Mouse (Mus musculus) layer of hippocampus, postnatal 25 days (tissue): Measurements from ENCODE around the gene Bola1. TPM values are rescaled to one million over a fixed set of nuclear protein-coding genes. Genes with fewer than 3 reads are reported as not detected.
"Not testable (repeated sequence)": the region's sequence is repeated elsewhere in the genome, so short reads cannot be mapped to it uniquely, and the experiment has no call there.

Source experiments
- DNase-seq, 2 experiments: peaks; one replicate each; pipeline ENCODE4 v3.0.0; 2022; ENCODE audit warnings: mixed read lengths in 2 of 2, low spot score in 1 of 2; ENCODE audit errors: extremely low spot score in 1 of 2
- total RNA-seq, 2 experiments: library from RNA; stranded (reverse); gene quantifications; 2 replicates each; pipeline ENCODE4 v1.2.3; 2021

Bola1 gene
- total RNA-seq, 2 experiments from 2014 or later, result 16.5 to 17.9 TPM

DNA sequence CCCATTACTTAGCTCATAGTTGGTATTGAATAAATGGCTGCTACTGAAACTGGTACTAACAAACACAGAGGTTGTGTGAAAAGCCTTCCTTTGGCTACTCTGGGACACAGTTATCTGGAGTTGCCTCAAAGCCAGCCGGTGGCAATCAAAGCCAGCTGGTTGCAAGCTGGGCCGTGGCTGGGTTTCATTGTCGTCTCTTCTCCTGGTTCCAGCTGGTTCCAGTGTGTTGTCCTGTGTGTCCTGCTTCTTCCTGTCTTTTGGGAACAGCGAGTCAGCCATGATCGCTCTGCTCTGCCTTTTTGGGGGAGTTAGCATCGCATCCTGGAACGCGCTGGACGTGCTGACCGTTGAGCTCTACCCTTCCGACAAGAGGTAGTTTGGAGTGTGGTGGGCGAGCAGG lies 26.5 kb downstream of the Bola1 start:
- no peak for DNase-seq

DNA sequence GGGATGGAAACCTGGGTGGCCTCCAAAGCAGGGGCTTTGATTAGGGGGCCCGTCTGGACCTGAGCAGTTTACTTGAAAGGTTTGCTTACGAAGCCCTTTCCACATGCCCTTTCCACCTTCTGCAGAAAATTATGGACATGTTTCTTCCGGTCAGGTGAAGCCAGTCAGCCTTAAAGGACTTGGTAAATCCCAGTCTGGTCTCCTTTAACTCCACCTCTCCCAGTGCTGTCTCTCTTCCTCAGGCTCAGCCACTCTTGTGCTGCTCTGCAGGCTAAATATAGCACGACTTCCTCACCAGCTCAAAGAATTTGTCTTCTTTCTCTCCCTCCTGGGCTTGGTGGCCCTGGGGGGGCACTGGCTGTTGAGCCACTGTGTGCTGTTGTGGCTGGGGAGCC lies 37.1 kb downstream of the Bola1 start:
- no peak for DNase-seq

DNA sequence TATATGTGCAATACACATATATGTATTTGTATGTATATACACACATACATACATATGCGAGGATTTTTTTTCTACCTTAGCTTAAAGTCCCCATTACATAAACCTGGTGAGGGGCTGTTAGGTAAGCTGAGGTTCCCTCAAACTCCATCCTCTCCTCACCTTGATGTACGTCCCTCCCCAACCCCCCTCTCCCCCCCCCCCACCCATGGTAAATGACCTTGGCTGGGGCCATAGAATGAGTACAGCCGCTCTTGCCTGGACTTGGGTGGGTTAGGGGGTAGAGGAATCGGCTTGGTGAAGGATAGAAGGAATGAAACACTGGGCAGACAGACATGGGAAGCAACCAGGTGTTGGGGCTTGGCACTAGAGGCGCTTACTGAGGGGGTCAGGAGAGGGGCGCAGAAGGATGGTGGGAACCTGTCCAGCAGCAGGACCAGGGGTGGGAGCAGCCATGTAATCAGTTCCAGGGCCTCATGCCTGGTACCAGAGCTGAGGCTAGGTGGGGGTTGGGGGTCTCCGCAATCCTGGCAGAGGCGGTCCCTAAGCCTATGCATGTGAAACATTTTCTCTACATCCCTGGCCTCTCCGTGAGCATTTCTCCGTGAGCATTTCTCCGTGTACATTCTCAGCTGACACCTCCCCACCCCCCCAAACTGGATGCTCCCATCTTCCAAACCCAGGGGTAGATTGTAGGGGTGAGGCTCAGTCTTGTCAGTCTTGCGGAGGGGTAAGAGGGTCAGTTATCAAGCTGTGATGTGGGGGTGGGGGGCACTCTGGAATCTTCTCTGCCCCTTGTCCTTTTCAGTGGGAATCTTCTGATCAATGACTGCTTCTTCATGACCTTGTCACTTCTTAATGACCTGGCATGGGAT lies 37.8 kb downstream of the Bola1 start:
- DNase-seq, result no peak

DNA sequence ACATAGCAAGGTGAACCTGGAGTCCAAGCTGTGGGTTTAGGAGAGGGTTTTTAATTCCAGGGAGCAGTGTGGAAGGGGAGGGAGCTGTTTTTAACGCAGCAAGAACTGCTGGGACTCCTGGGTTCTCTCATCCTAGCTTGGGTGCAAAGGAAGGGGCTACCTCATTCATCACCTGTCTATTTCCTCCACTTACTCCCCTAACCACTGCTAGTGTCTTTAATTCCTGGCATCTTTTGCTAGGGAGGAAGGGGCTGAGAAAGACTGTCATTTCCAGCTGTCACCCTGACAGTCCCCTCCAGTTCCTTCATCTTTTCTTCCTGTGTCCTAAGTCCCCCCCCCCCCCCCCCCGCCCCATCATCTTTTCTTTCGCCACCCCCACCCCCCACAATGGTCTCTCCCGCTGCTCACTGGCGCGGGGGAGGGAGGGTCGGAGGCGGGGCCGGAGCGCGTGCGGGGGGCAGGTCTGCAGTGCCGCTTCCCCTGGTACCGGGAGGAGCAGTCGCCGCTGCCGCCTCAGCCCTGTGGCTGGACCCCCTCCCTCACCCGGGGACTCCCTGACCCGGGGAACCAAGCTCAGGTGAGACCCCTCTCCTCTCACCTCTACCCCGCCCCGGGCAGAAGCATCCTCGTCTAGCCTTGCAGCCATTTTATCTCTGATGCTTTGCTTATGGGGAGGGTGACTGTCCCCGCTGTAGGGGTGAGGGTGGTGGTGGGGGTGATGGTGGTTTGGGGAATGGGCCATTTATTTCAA lies 38.6 kb downstream of the Bola1 start, which contains the start of gene Sv2a:
Gene Sv2a (plus strand): TSS at position 425 of the 751 bp plus-strand sequence.
- peak; percentile 61 to 74 for DNase-seq

DNA sequence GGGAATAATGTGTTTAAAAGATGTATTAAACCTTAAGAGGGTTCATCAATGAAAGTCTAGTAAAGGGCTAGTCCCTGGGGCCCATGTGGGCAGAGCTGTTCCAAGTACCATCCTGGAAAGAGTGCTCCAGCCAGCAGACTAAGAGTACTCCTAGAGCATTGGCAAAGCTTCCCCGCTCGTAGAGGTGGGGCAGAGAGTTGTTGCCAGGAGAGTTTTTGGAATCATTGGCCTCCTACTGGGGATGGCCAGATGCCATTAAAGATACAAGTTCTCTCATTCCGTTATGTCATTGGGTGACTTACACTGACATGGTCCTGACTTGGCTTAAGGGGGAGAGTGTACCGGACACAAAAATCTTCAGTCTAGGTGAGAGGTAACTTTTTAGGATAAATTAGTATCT lies 40.0 kb downstream of the Bola1 start:
- no peak for DNase-seq

DNA sequence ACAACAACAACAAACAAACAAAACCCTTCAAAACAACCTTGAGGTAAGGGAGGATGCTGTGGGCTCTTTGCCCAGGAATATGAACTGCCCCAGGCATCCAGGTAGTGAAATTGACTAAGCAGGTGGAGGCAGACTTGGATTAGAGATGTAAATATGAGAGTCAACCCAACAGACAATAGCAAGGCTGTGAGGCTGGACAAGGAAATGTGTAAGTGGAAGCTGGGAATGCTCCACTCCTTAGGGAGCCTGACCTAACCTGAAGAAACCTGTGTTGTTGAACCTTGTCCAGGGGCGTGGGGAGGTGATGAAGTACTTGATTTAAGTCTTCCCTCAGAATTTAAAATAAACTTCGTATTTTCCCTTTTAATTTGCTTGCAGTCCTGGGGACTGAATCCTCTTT lies 40.6 kb downstream of the Bola1 start:
- no peak for DNase-seq

DNA sequence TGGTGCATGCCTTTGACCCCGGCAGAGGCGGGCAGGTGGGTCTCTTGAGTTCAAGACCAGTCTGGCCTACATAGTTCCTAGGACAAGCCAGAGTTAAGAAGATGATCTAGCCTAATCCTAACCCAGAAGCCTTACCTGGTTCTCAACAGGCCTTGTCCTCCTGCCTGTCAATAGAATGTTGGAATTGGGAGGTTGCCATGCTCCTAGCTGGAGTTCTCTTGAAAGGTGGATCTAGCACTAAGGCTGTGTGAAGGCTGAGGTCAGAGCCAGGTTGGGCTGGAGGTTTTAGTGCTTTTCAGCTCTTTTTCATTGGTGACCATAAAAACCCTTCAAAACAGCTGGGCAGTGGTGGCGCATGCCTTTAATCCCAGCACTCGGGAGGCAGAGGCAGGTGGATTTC lies 41.1 kb downstream of the Bola1 start:
- no peak for DNase-seq

DNA sequence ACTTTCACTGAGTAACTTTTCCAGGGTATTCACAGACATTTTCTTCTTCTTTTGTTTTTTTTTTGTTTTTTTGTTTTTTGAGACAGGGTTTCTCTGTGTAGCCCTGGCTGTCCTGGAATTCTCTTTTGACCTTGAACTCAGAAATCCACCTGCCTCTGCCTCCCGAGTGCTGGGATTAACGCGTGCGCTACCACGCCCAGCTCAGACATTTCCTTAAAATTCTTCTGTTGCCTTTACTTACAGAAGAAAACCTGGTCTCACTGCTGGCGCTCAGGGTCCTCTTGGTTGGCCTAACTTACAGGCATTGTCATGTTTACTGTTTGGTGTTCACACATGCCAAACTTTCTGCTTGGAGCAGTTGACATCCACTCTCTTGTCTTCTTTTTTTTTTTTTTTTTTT lies 44.3 kb downstream of the Bola1 start:
- no peak for DNase-seq

DNA sequence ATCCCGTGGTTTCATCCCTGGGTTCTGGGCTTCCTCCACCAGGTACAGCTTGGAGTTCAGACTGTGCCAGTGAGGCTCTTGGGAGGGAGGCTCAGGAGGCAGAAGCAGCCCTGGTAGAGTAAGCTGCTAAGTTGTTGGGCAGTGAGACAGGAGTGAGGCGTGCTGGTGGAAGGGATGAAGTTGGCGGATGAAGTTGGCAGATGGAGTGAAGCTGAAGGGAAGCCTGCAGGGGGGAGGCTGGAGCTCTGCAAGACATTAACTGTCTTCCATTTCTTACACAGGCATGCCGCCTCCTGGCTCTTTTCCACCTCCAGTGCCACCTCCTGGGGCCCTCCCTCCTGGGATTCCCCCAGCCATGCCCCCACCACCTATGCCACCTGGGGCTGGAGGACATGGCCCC lies 45.5 kb downstream of the Bola1 start:
- not testable (repeated sequence) for DNase-seq

DNA sequence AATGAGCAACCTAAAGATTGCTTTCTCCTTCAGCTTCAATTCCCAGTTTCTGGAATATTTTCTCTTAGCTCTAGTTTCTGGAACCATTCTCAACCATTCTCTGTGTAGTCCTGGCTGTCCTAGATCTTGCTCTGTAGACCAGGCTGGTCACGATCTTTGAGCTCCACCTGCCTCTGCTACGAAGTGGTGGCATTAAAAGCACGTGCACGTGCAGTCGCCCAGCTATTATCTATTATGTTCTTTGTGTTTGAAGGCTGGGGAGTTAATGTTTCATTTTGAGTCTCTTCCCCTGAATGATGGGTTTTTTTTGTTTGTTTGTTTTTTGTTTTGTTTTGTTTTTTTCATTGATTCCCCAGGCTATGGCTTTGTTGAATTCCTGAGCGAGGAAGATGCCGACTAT lies 46.3 kb downstream of the Bola1 start:
- no peak for DNase-seq

DNA sequence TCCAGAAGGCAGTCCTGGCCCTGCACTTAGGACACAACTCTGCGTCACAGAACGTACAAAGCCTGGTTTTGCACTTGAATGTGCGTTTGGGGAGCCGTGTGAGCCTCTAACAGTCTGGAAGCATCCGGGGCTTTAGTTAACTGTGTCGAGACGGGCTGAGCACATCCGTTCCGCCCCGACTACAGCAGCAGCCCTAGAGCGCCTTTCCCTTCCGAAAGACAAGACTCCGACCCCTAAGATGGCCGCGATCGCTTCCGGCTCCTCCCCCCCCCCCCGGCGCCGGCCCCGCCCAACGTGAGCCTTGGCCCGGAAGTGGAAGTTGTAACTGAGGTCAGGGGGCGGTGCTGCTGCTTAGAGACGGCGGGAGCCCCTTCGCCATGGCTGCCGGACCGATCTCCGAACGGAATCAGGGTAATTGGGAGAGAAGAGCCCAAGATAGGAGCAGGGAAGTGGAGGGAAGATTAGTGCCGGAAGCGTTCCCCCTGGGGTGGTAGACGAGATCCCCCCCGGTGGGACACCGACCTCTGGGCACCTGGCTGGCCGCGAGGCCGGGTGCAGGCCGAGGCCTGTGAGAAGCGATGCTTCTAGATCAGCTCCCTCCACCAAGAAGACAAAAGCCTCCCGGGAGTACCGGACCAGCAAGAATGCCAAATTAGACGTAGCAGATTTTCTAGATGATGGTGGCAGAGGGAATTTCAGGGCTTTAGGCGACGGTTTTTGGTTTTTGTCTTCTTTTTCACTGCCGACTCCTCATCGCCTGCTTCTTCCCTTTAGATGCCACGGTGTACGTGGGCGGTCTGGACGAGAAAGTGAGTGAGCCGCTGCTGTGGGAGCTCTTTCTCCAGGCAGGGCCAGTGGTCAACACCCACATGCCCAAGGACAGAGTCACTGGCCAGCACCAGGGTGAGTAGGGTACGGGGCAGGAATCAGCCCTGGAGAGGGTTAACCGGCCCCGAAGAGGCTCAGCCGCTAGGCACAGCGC lies 47.0 kb downstream of the Bola1 start, which contains the start of gene Sf3b4:
Gene Sf3b4 (plus strand): TSS at position 136 of the 982 bp plus-strand sequence.
- DNase-seq, result peak; percentile 72 to 75

DNA sequence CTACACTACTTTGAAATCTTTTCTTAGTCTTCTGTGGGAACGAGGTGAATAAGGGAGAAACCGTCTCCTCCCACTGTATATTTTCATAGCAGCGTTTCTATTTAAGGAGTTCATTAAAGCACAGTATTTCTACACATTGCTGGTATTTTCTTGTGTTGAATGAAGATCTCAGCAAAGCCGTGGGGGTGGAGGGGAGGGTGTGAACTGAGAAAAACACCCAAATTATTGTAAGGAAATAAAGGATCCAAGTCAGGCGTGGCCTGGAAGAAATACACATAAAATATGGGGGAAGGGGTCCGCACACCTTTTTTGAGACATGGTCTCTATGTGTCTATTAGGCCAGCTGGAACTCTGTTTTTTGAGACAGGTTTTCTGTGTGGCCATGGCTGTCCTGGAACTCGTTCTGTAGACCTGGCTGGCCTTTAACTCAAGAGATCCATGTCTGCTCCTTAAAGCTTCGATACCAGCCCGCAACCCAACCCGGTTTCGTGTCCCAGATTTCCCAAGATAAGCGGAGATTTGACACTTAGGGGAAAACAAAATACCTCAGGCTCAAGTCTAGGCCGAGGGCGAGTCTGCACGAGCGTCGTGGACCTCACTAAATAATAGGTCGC lies 47.8 kb downstream of the Bola1 start:
- peak in 1 of 2 experiments; percentile 32 for DNase-seq

DNA sequence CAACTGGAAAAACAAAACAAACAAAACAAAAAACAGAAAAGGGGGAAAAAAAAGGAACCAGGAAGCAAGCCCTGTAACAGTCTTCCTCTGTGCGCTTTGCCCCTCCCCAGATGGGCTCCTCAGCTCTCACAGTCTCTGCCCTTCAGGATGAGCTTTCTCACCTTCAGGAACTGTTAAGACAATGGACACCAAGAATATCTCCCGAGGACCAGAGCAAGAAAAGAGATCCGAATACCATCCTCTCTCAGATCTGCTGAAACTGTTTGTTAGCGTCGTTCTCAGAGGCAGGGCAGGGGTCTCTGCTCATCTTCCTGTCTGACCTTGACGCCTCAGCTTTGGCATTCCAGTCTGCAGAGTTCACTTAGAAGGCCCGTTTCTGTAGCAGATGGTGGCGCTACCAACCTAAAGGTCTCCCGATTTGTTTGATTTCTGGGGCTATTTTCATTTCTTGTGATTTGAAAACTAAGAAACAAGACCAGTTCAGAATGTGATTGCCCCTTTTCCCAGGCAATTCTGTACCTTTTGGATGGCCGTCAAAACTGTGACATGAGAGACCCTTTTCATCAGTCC lies 48.4 kb downstream of the Bola1 start:
- no peak for DNase-seq

DNA sequence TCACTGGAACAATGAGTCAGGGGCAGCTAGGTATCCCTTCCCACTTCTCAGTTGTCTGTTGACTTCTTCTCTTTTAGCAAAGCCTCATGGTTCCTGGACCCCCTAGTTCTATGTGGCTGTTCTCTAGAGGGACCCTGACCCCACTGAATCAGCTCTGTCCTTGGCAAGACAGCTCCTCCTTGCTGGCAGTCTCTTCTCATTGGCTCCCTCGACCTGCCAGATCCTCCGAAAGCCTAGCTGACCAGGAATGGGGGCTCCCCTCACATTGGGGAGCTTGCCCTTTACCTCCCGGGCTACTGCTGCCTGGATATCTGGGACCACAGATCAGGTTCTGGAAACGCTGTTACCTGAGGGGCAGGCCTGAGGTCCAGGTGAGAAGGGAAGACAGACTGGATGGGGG lies 49.2 kb downstream of the Bola1 start:
- no peak for DNase-seq

DNA sequence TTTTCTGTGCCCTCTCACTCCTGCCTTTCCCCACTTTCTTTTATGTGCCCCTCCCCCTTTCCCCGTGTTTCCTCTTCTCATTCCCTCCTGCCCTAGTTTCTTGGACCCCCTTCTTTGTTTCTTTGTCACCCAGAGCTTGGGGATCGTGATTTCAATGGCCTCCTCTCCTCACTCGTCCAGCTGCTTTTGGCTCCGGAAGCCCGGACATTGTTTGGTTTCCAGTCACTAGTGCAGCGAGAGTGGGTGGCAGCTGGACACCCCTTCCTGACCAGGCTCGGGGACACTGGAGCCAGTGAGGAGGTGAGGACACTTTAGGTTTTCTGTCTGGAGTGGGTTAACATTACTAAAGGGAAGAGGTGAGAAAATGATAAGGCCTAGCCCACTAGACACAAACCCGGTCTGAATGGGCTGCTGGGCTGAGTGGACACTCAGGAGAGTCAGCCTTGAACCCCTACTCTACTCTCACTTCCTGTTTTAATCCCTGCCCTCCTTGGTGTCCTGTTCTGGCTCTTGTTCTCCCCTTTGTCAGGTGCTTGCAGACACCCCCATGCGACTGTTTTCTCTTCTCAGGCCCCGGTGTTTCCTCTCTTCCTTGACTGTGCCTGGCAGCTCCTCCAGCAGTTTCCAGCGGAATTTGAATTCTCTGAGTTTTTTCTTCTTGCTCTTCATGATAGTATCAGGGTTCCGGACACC lies 50.9 kb downstream of the Bola1 start:
- DNase-seq, result no peak

DNA sequence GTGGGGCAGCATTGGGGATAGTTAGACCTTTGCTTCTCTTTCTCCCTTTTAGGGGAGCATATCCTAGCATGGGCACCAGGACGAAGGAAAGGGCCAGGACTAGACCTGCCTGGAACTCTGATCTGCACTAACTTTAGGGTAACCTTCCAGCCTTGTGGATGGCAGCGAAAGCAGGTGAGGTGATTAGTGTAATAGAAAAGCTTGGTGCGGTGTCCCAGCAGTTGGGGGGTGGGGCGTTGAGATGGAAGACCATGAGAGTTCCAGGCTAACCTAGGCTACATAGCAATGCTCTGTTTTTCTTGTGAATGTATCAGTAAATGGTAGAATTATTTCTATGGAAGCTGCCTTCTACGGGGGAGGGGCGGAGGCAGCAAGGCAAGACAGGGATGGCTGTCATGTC lies 56.5 kb downstream of the Bola1 start:
- DNase-seq, result no peak

DNA sequence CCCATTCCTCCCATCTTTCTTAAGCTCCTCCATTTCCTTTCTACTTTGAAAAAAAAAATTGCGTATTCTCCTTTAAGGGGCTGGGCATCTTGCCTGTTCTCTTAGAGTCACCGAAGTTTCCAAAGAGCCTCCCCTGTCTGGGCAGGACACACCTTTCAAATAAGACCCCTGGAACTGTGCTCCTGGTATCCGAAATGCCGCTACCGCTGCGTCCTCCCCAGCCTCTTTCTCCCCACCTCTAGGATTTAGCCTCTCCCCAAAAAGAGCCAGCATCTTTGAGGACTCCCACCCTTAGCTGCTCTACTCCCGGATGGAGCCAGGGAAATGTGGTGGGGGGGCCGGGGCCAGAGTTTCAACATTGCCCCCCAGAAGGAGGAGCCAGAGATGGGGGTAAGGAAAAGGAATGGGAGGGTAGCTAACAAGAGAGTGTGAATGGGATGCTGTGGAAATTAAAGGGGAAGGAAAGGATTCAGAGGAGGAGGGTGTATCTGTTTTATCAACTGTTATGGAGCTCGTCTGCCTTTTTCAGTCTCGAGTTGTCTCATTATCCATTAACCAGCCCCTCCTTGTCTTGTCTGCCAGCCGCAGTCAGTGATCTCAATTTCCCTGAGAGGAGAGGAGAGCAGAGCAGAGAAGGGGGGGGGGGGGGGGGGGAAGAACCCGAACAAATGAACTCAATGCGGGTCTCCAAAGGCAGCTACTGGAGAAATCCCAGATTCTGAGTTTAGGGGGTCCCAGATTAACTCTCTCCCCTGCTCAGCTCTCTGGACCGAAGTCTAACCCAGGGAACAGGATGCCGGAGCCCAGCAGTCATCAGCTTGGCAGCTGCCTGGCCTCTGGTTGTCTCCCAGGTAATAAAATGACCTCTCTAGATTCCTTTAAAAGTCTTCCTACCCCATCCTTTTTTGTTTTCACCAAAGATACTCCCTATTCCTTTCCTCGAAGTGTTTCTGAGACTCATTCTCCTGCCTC lies 57.4 kb downstream of the Bola1 start, which contains the start of gene Mtmr11:
Gene Mtmr11 (plus strand): TSS at position 136 of the 972 bp plus-strand sequence.
- no peak for DNase-seq
